Mouse (Mus musculus) heart, embryonic 11.5 days (tissue): ENCODE results near the gene Pacs2. TPM values are rescaled to one million over a fixed set of nuclear protein-coding genes. Genes with fewer than 3 reads are reported as not detected.
A peak's percentile ranks its signal among the peaks of the same experiment; 100 is the strongest.

Experiments
- ATAC-seq: fragments of 200-750 bp; cut with Nextera tagmentation; replicated peaks from 2 replicates; pipeline ENCODE4 v1.8.0; 2017; ENCODE audit warnings: moderate library complexity; ENCODE audit not compliant: insufficient number of reproducible peaks, low FRiP score, low TSS enrichment
- H3K27ac ChIP-seq: fragments of 300-500 bp; sonication (generic); 2 replicates; pipeline ENCODE4 v1.5.1; 2014; ENCODE audit warnings: mild to moderate bottlenecking, low read depth, low read length
- H3K27me3 ChIP-seq: fragments of 300-500 bp; sonication (generic); 2 replicates; pipeline ENCODE4 v1.6.1; 2014; ENCODE audit warnings: mild to moderate bottlenecking, low read length, mixed read lengths; ENCODE audit not compliant: control insufficient read depth, insufficient read depth
- H3K36me3 ChIP-seq: fragments of 300-500 bp; sonication (generic); 2 replicates; pipeline ENCODE4 v1.6.1; 2014; ENCODE audit warnings: mild to moderate bottlenecking, low read length, moderate library complexity, mixed read lengths; ENCODE audit not compliant: control insufficient read depth, insufficient read depth
- H3K4me1 ChIP-seq: fragments of 300-500 bp; sonication (generic); 2 replicates; pipeline ENCODE4 v1.6.1; 2014; ENCODE audit warnings: low read length; ENCODE audit not compliant: control insufficient read depth, insufficient read depth
- H3K4me2 ChIP-seq: fragments of 300-500 bp; sonication (generic); 2 replicates; pipeline ENCODE4 v1.6.1; 2014; ENCODE audit warnings: mild to moderate bottlenecking, moderate library complexity
- H3K4me3 ChIP-seq: fragments of 300-500 bp; sonication (generic); 2 replicates; pipeline ENCODE4 v1.5.1; 2014; ENCODE audit warnings: low read depth, low read length
- H3K9ac ChIP-seq: fragments of 300-500 bp; sonication (generic); 2 replicates; pipeline ENCODE4 v1.6.1; 2014; ENCODE audit warnings: mild to moderate bottlenecking, low read depth, low read length, moderate library complexity
- H3K9me3 ChIP-seq: fragments of 300-500 bp; sonication (generic); replicated peaks from 2 replicates; pipeline ENCODE4 v1.6.1; 2016; ENCODE audit warnings: low read length; ENCODE audit not compliant: control insufficient read depth
- WGBS: fragments of 180-500 bp; shearing (Covaris S2); extraction: QIAGEN DNeasy Blood & Tissue Kit; methylation state at CpG from one replicate; pipeline ENCODE4 v1.1.7; 2014; ENCODE audit not compliant: insufficient replicate concordance; 5-methylcytosine and 5-hydroxymethylcytosine counted together
- polyA plus RNA-seq: library from polyadenylated mRNA; unstranded; fragments of >200 nt; fragmentation: Nextera tagmentation; extraction: Ambion mirVana; gene quantifications from 2 replicates; pipeline ENCODE4 v1.2.1, GENCODE M21; 2014

The Pacs2 gene
- polyA plus RNA-seq, 1 experiment from 2014 or later = 11.3 TPM

GRCm38 (mm10) chr12:113030046-113030445 is 15.7 kb downstream of the Pacs2 start:
- WGBS = 60% methylated on average over 4 of the region's 4 CpGs
- H3K36me3 ChIP-seq = no peaks in the 10 kb centered on the region

DNA sequence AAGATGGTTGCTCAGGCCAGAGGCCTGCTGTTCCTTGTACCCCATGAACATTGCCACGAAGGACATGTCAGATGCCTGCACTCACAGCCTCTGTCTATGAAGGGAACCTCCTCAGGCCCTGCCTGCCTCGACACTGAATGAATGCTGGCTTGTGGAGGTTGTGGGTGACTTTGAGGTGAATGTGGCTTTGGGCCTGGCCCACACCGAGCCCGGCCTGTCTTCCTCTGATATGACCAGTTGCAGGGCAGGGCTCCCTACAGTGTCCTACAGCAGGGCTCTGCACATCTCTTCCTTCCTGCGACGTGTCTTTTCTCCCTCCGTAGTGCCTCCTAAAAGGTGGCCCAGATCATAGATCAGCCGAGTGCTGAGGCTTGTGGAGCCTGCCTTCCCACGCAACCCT is 16.7 kb downstream of the Pacs2 start:
- WGBS = 77% methylated on average over 9 of the region's 9 CpGs
- Histone ChIP-seq H3K27ac (no peak overlapping the region), H3K9ac (no peak overlapping the region), H3K4me2 (no peak overlapping the region), H3K4me3 (no peak overlapping the region), H3K4me1 (peaks cover 60% of the 10 kb centered on the region), H3K27me3 (no peaks in the 10 kb centered on the region), H3K9me3 (no peaks in the 10 kb centered on the region), H3K36me3 (no peaks in the 10 kb centered on the region)
- ATAC-seq = no peak

More at GRCm38 (mm10) chr12:113030046-113030445, 15.7 kb downstream of the Pacs2 start:
- Histone ChIP-seq H3K9me3 (no peaks in the 10 kb centered on the region), H3K27ac (no peak overlapping the region), H3K4me3 (no peak overlapping the region), H3K27me3 (no peaks in the 10 kb centered on the region), H3K4me1 (peaks cover 57% of the 10 kb centered on the region), H3K9ac (no peak overlapping the region), H3K4me2 (no peak overlapping the region)
- ATAC-seq = no peak

- Histone ChIP-seq H3K9me3 (no peaks in the 10 kb centered on the region), H3K9ac (no peak overlapping the region), H3K27me3 (no peaks in the 10 kb centered on the region), H3K4me1 (peaks cover 60% of the 10 kb centered on the region), H3K4me3 (no peak overlapping the region), H3K4me2 (no peak overlapping the region), H3K27ac (no peak overlapping the region), H3K36me3 (no peaks in the 10 kb centered on the region)
- no peak for ATAC-seq
- 80% methylated on average over 6 of the region's 6 CpGs for WGBS
Measured at GRCm38 (mm10) chr12:113031441-113031840, 17.1 kb downstream of the Pacs2 start.

GRCm38 (mm10) chr12:113032296-113033250 is 18.3 kb downstream of the Pacs2 start:
- ATAC-seq = no peak
- H3K4me3 ChIP-seq = no peak overlapping the region
- no peak overlapping the region for H3K4me2 ChIP-seq
- H3K9me3 ChIP-seq = no peaks in the 10 kb centered on the region
- no peaks in the 10 kb centered on the region for H3K36me3 ChIP-seq
- H3K27ac ChIP-seq = no peak overlapping the region
- no peak overlapping the region for H3K9ac ChIP-seq
- H3K27me3 ChIP-seq = no peaks in the 10 kb centered on the region
- peaks cover 56% of the 10 kb centered on the region for H3K4me1 ChIP-seq
- 72% methylated on average over 11 of the region's 11 CpGs for WGBS

- no peak for ATAC-seq
- no peaks in the 10 kb centered on the region for H3K36me3 ChIP-seq
- 0 out of 2 replicates have a peak overlapping the region, but pooled peaks have one; percentile 22 for H3K27ac ChIP-seq
- no peak overlapping the region for H3K9ac ChIP-seq
- no peaks in the 10 kb centered on the region for H3K9me3 ChIP-seq
- peaks cover 42% of the 10 kb centered on the region for H3K4me1 ChIP-seq
- H3K4me3 ChIP-seq = no peak overlapping the region
- 48% methylated on average over 2 of the region's 2 CpGs for WGBS
- H3K27me3 ChIP-seq = no peaks in the 10 kb centered on the region
- H3K4me2 ChIP-seq = no peak overlapping the region
Measured at GRCm38 (mm10) chr12:113035093-113035492, 20.8 kb downstream of the Pacs2 start.

DNA sequence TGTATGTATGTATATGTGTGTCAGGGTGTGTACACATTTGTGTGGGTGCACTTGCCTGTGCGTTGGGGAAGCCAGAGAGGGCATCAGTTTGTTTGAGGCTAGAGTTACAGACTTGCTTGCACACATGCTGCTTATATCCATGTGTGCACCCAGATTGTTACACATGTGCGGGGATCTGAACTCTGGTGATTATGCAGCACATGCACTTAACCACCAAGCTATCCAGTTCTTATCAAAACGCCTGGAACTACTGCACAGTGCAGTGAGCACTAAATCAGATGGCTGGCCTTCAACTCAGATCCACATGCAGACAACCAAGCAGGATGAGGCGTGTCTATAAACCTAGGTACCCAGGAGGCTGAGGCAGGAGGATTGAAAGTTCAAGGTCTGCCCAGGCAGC is 22.7 kb downstream of the Pacs2 start:
- H3K36me3 ChIP-seq = no peaks in the 10 kb centered on the region
- no peak overlapping the region for H3K4me3 ChIP-seq
- H3K4me1 ChIP-seq = peaks cover 36% of the 10 kb centered on the region
- H3K9ac ChIP-seq = no peak overlapping the region
- H3K27me3 ChIP-seq = no peaks in the 10 kb centered on the region
- 85% methylated on average over 4 of the region's 4 CpGs for WGBS
- no peak overlapping the region for H3K4me2 ChIP-seq
- no peak overlapping the region for H3K27ac ChIP-seq
- ATAC-seq = no peak
- no peaks in the 10 kb centered on the region for H3K9me3 ChIP-seq

DNA sequence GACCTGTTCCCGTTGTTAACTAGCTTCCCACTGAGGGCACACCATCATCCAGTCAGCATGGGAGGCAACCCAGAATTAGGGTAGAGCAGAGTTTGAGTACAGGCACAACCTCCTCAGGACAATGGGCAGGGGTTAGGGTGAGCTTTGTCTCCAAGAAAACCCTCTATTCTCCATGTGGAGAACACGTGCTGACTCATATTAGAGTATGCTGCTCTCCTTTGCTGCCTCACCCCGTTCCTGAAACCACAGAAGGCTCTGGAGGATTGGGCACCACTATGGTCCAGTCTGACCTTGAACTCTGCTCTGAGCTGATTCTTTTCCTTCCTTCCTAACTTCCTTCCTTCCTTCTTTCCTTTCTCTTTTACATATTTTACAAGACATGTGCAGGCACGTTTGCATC is 24.1 kb downstream of the Pacs2 start:
- no peak for ATAC-seq
- H3K27ac ChIP-seq = no peak overlapping the region
- WGBS = 92% methylated on average over 4 of the region's 4 CpGs
- H3K4me3 ChIP-seq = no peak overlapping the region
- no peak overlapping the region for H3K4me2 ChIP-seq
- no peaks in the 10 kb centered on the region for H3K27me3 ChIP-seq
- H3K36me3 ChIP-seq = no peaks in the 10 kb centered on the region
- no peaks in the 10 kb centered on the region for H3K9me3 ChIP-seq
- no peak overlapping the region for H3K9ac ChIP-seq
- H3K4me1 ChIP-seq = peaks cover 24% of the 10 kb centered on the region

- Histone ChIP-seq H3K4me2 (no peak overlapping the region), H3K4me3 (no peak overlapping the region), H3K4me1 (peaks cover 6% of the 10 kb centered on the region; the same call in 1 of the 2 replicates), H3K9me3 (no peaks in the 10 kb centered on the region), H3K27me3 (no peaks in the 10 kb centered on the region), H3K36me3 (no peaks in the 10 kb centered on the region), H3K9ac (no peak overlapping the region), H3K27ac (no peak overlapping the region)
- no peak for ATAC-seq
- whole genome bisulfite sequencing = 65% methylated on average over 15 of the region's 15 CpGs
Measured at GRCm38 (mm10) chr12:113041481-113042439, 27.5 kb downstream of the Pacs2 start.
